Mouse (Mus musculus) hindbrain, embryonic 14.5 days (tissue): ENCODE results near the gene Ect2. TPM values are rescaled to one million over a fixed set of nuclear protein-coding genes. Genes with fewer than 3 reads are reported as not detected.
A peak's percentile ranks its signal among the peaks of the same experiment; 100 is the strongest.

ENCODE experiments used
- ATAC-seq: fragments of 200-750 bp; cut with Nextera tagmentation; 2 replicates; pipeline ENCODE4 v1.8.0; 2017; ENCODE audit warnings: moderate number of reproducible peaks, mild to moderate bottlenecking, moderate TSS enrichment, moderate library complexity; ENCODE audit not compliant: low FRiP score
- DNase-seq: peaks from one replicate; pipeline ENCODE4 v3.0.0-alpha.2; 2015; ENCODE audit warnings: low spot score
- H3K27ac ChIP-seq: fragments of 300-500 bp; sonication (generic); 2 replicates; pipeline ENCODE4 v1.5.1; 2014; ENCODE audit warnings: mild to moderate bottlenecking, moderate library complexity
- H3K27me3 ChIP-seq: fragments of 300-500 bp; sonication (generic); 2 replicates; pipeline ENCODE4 v1.6.1; 2014; ENCODE audit warnings: mild to moderate bottlenecking, low read length, mixed read lengths; ENCODE audit not compliant: control insufficient read depth, insufficient read depth
- H3K36me3 ChIP-seq: fragments of 300-500 bp; sonication (generic); replicated peaks from 2 replicates; pipeline ENCODE4 v1.6.1; 2014; ENCODE audit not compliant: control insufficient read depth, insufficient read depth
- H3K4me1 ChIP-seq: fragments of 300-500 bp; sonication (generic); replicated peaks from 2 replicates; pipeline ENCODE4 v1.6.1; 2014; ENCODE audit warnings: antibody characterized with exemption, low read length, mixed read lengths; ENCODE audit not compliant: control insufficient read depth, insufficient read depth
- H3K4me2 ChIP-seq: fragments of 300-500 bp; sonication (generic); replicated peaks from 2 replicates; pipeline ENCODE4 v1.6.1; 2014; ENCODE audit warnings: mild to moderate bottlenecking, moderate library complexity
- H3K4me3 ChIP-seq: fragments of 300-500 bp; sonication (generic); replicated peaks from 2 replicates; pipeline ENCODE4 v1.5.1; 2014; ENCODE audit warnings: mild to moderate bottlenecking, low read length
- H3K9ac ChIP-seq: fragments of 300-500 bp; sonication (generic); 2 replicates; pipeline ENCODE4 v1.6.1; 2014
- H3K9me3 ChIP-seq: fragments of 300-500 bp; sonication (generic); 2 replicates; pipeline ENCODE4 v1.6.1; 2016; ENCODE audit warnings: low read length; ENCODE audit not compliant: control insufficient read depth
- WGBS: fragments of 180-500 bp; shearing (Covaris S2); extraction: QIAGEN DNeasy Blood & Tissue Kit; methylation state at CpG from one replicate; pipeline ENCODE4 v1.1.7; 2014; 5-methylcytosine and 5-hydroxymethylcytosine counted together
- polyA plus RNA-seq: library from polyadenylated mRNA; unstranded; fragments of >200 nt; fragmentation: Nextera tagmentation; extraction: Ambion mirVana; gene quantifications from 2 replicates; pipeline ENCODE4 v1.2.1, GENCODE M21; 2014

Gene Ect2
- polyA plus RNA-seq, 1 experiment from 2014 or later = 10.0 TPM

- ATAC-seq (no peak), DNase-seq (no peak)
- Histone ChIP-seq H3K4me1 (no peaks in the 10 kb centered on the region), H3K4me3 (no peak overlapping the region), H3K9me3 (no peaks in the 10 kb centered on the region), H3K4me2 (no peak overlapping the region), H3K36me3 (no peaks in the 10 kb centered on the region; the same call in 1 of the 2 replicates), H3K27ac (no peak overlapping the region), H3K9ac (no peak overlapping the region), H3K27me3 (no peaks in the 10 kb centered on the region)
- WGBS = 93% methylated on average over 7 of the region's 7 CpGs
Observed at GRCm38 (mm10) chr3:27143570-27143969, 10.1 kb downstream of the Ect2 start.

- Histone ChIP-seq H3K36me3 (no peaks in the 10 kb centered on the region; the same call in 1 of the 2 replicates), H3K4me3 (no peak overlapping the region), H3K9me3 (no peaks in the 10 kb centered on the region), H3K4me1 (no peaks in the 10 kb centered on the region), H3K4me2 (no peak overlapping the region), H3K27me3 (no peaks in the 10 kb centered on the region), H3K27ac (no peak overlapping the region), H3K9ac (no peak overlapping the region)
- no peak for ATAC-seq
- 87% methylated on average over 8 of the region's 8 CpGs for WGBS
- DNase-seq = no peak
Observed at GRCm38 (mm10) chr3:27140101-27140500, 13.6 kb downstream of the Ect2 start.

- Histone ChIP-seq H3K9me3 (no peaks in the 10 kb centered on the region), H3K9ac (no peak overlapping the region), H3K4me2 (no peak overlapping the region), H3K4me1 (no peaks in the 10 kb centered on the region), H3K27me3 (no peaks in the 10 kb centered on the region), H3K4me3 (no peak overlapping the region), H3K27ac (no peak overlapping the region), H3K36me3 (no peaks in the 10 kb centered on the region; the same call in 1 of the 2 replicates)
- DNase-seq (no peak), ATAC-seq (no peak)
- 90% methylated on average over 9 of the region's 9 CpGs for WGBS
Observed at GRCm38 (mm10) chr3:27121864-27122450, 31.7 kb downstream of the Ect2 start.

GRCm38 (mm10) chr3:27120932-27121331 lies 32.7 kb downstream of the Ect2 start:
- no peak overlapping the region for H3K4me3 ChIP-seq
- H3K36me3 ChIP-seq = no peaks in the 10 kb centered on the region; the same call in 1 of the 2 replicates
- ATAC-seq (no peak), DNase-seq (no peak)
- H3K9ac ChIP-seq = no peak overlapping the region
- no peaks in the 10 kb centered on the region for H3K4me1 ChIP-seq
- no peak overlapping the region for H3K4me2 ChIP-seq
- no peak overlapping the region for H3K27ac ChIP-seq
- WGBS = 90% methylated on average over 6 of the region's 6 CpGs
- H3K27me3 ChIP-seq = no peaks in the 10 kb centered on the region
- H3K9me3 ChIP-seq = no peaks in the 10 kb centered on the region

GRCm38 (mm10) chr3:27118227-27118626 lies 35.5 kb downstream of the Ect2 start:
- H3K4me1 ChIP-seq = no peaks in the 10 kb centered on the region
- H3K4me3 ChIP-seq = no peak overlapping the region
- no peaks in the 10 kb centered on the region for H3K36me3 ChIP-seq
- no peak for DNase-seq
- no peaks in the 10 kb centered on the region for H3K27me3 ChIP-seq
- 94% methylated on average over 4 of the region's 4 CpGs for WGBS
- H3K9me3 ChIP-seq = no peaks in the 10 kb centered on the region
- ATAC-seq = no peak
- H3K27ac ChIP-seq = no peak overlapping the region
- no peak overlapping the region for H3K9ac ChIP-seq
- no peak overlapping the region for H3K4me2 ChIP-seq

GRCm38 (mm10) chr3:27110860-27111259 lies 42.8 kb downstream of the Ect2 start:
- Histone ChIP-seq H3K9me3 (no peaks in the 10 kb centered on the region), H3K27ac (no peak overlapping the region), H3K4me1 (no peaks in the 10 kb centered on the region), H3K4me2 (no peak overlapping the region), H3K27me3 (no peaks in the 10 kb centered on the region), H3K36me3 (no peaks in the 10 kb centered on the region), H3K9ac (no peak overlapping the region), H3K4me3 (no peak overlapping the region)
- no peak for ATAC-seq
- peak; percentile 85 for DNase-seq

GRCm38 (mm10) chr3:27109109-27109508 lies 44.6 kb downstream of the Ect2 start:
- Histone ChIP-seq H3K36me3 (no peaks in the 10 kb centered on the region), H3K27me3 (no peaks in the 10 kb centered on the region), H3K9ac (no peak overlapping the region), H3K27ac (no peak overlapping the region), H3K4me1 (no peaks in the 10 kb centered on the region), H3K4me2 (no peak overlapping the region), H3K9me3 (no peaks in the 10 kb centered on the region), H3K4me3 (no peak overlapping the region)
- 93% methylated on average over 4 of the region's 4 CpGs for WGBS
- ATAC-seq = no peak
- DNase-seq = no peak

- 85% methylated on average over 6 of the region's 6 CpGs for WGBS
- no peak for ATAC-seq
- DNase-seq = no peak
- Histone ChIP-seq H3K9me3 (no peaks in the 10 kb centered on the region), H3K9ac (no peak overlapping the region), H3K27ac (no peak overlapping the region), H3K27me3 (no peaks in the 10 kb centered on the region), H3K4me1 (no peaks in the 10 kb centered on the region), H3K4me3 (no peak overlapping the region), H3K36me3 (no peaks in the 10 kb centered on the region), H3K4me2 (no peak overlapping the region)
Observed at GRCm38 (mm10) chr3:27107142-27107541, 46.5 kb downstream of the Ect2 start.

- ATAC-seq (no peak), DNase-seq (no peak)
- no peak overlapping the region for H3K9ac ChIP-seq
- no peaks in the 10 kb centered on the region for H3K27me3 ChIP-seq
- H3K4me1 ChIP-seq = no peaks in the 10 kb centered on the region
- H3K36me3 ChIP-seq = no peaks in the 10 kb centered on the region
- no peak overlapping the region for H3K27ac ChIP-seq
- WGBS = 97% methylated on average over 6 of the region's 6 CpGs
- H3K4me3 ChIP-seq = no peak overlapping the region
- no peak overlapping the region for H3K4me2 ChIP-seq
- no peaks in the 10 kb centered on the region for H3K9me3 ChIP-seq
Observed at GRCm38 (mm10) chr3:27102965-27103364, 50.7 kb downstream of the Ect2 start.

- Histone ChIP-seq H3K4me1 (no peaks in the 10 kb centered on the region), H3K36me3 (no peaks in the 10 kb centered on the region), H3K9me3 (no peaks in the 10 kb centered on the region), H3K4me2 (no peak overlapping the region), H3K27ac (no peak overlapping the region), H3K9ac (no peak overlapping the region), H3K27me3 (no peaks in the 10 kb centered on the region), H3K4me3 (no peak overlapping the region)
- WGBS = 90% methylated on average over 6 of the region's 6 CpGs
- DNase-seq (no peak), ATAC-seq (no peak)
Observed at GRCm38 (mm10) chr3:27098633-27099032, 55.0 kb downstream of the Ect2 start.
